Mouse (Mus musculus) liver, adult 2 months (tissue): ENCODE data around the gene Med27. TPM values are rescaled to one million over a fixed set of nuclear protein-coding genes. Genes with fewer than 3 reads are reported as not detected.
A peak's percentile ranks its signal among the peaks of the same experiment; 100 is the strongest.

ENCODE experiments used
- DNase-seq: peaks from one replicate; pipeline ENCODE4 v3.0.0-alpha.2; 2011; ENCODE audit warnings: low read depth, low spot score; ENCODE audit errors: extremely low read depth
- H3K27ac ChIP-seq: fragments of 200-500 bp; replicated peaks from 2 replicates; pipeline ENCODE4 v1.5.1; 2012; ENCODE audit warnings: low read depth, mild to moderate bottlenecking, control low read depth, inconsistent platforms, low read length; ENCODE audit not compliant: insufficient read depth
- H3K27me3 ChIP-seq: fragments of 200-500 bp; 2 replicates; pipeline ENCODE4 v1.6.1; 2012; ENCODE audit warnings: mild to moderate bottlenecking, moderate library complexity, low read length, inconsistent platforms; ENCODE audit not compliant: control insufficient read depth, insufficient read depth
- H3K36me3 ChIP-seq: fragments of 200-500 bp; 2 replicates; pipeline ENCODE4 v1.6.1; 2012; ENCODE audit warnings: low read length, inconsistent platforms; ENCODE audit not compliant: control insufficient read depth, insufficient read depth
- H3K4me1 ChIP-seq: fragments of 200-500 bp; 2 replicates; pipeline ENCODE4 v1.6.1; 2011; ENCODE audit warnings: low read length; ENCODE audit not compliant: control insufficient read depth, insufficient read depth
- H3K4me3 ChIP-seq: fragments of 200-500 bp; 2 replicates; pipeline ENCODE4 v1.5.1; 2011; ENCODE audit warnings: low read depth, mild to moderate bottlenecking, control low read depth, low read length, moderate library complexity; ENCODE audit not compliant: insufficient read depth
- H3K79me2 ChIP-seq: fragments of 200-500 bp; 2 replicates; pipeline ENCODE4 v1.6.1; 2012; ENCODE audit warnings: inconsistent platforms, mild to moderate bottlenecking, low read length, moderate library complexity; ENCODE audit not compliant: control insufficient read depth, insufficient read depth
- H3K9ac ChIP-seq: fragments of 200-500 bp; 2 replicates; pipeline ENCODE4 v1.6.1; 2012; ENCODE audit warnings: low read depth, mild to moderate bottlenecking, control low read depth, inconsistent platforms, low read length
- CTCF ChIP-seq: fragments of 200-500 bp; IDR thresholded peaks from 2 replicates; pipeline ENCODE4 v1.5.1; 2011; ENCODE audit warnings: low read depth, low read length, control low read depth
- POLR2A ChIP-seq: fragments of 200-500 bp; IDR thresholded peaks from 2 replicates; pipeline ENCODE4 v1.6.1; 2011; ENCODE audit warnings: low read length, control low read depth; ENCODE audit not compliant: insufficient read depth; ENCODE audit errors: extremely low read depth
- WGBS: fragments of 180-500 bp; shearing (Covaris S2); methylation state at CpG from one replicate; pipeline ENCODE4 v1.1.7; 2018; 5-methylcytosine and 5-hydroxymethylcytosine counted together
- polyA plus RNA-seq: library from polyadenylated mRNA; depleted of rRNA; stranded (reverse); fragments of >200 nt; gene quantifications from 2 replicates; pipeline ENCODE4 v1.2.3, GENCODE M21; 2012
- total RNA-seq: library from RNA; depleted of rRNA; stranded (reverse); fragments of >200 nt; gene quantifications from 2 replicates; pipeline ENCODE4 v1.2.3, GENCODE M21; 2014

Med27 gene
- total and polyA plus RNA-seq, 2 experiments, result 5.7 to 13.2 TPM

DNA sequence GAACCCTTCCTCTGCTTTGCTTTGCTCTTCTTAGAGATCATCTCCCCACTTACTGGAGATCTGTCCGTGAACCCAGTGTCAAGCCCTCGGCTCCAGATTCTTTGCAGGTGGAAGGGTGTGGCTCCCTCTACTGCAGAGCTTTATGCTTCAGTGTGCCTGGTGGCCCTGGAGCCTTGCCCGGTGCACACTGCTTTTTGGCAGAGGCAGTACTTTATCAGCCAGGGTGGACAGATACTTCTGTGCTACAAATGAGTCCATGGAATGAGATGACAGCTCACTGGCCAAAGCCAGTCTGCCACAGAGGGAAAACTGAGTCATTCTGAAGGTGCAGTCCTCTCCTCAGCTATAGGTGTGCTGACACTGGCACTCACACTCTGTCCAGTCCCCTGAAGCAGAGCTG lies 80.1 kb downstream of the Med27 start:
- no peak overlapping the region for H3K4me3 ChIP-seq
- TF ChIP-seq POLR2A (no peak), CTCF (no peak)
- H3K27me3 ChIP-seq, result no peaks in the 10 kb centered on the region
- no peaks in the 10 kb centered on the region for H3K36me3 ChIP-seq
- H3K27ac ChIP-seq, result no peak overlapping the region
- 19% methylated on average over 3 of the region's 3 CpGs for WGBS
- DNase-seq, result peak; percentile 63
- H3K79me2 ChIP-seq, result peaks cover 9% of the 10 kb centered on the region; the same call in 1 of the 2 replicates
- H3K9ac ChIP-seq, result no peak overlapping the region
- peaks cover 11% of the 10 kb centered on the region for H3K4me1 ChIP-seq

DNA sequence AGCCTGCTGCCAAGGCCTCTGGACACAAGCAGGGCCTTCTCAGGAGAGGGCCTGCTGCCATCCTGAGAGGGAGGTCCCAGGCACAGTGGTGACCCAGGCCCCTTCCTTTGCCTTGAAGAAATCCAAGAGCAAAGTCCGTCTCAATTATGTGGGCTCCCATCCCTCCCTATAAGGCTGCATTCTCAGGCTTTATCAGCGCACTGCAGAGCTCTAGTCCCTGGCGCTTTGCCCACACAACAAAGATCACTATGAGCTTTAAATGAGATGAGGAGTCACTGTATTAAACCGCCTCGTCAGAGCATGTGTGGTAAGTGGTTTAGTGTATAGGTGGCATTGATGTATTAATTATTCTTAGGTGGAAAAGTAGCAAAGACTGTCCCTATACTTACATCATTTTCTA lies 85.9 kb downstream of the Med27 start:
- no peak overlapping the region for H3K27ac ChIP-seq
- H3K4me3 ChIP-seq, result no peak overlapping the region
- H3K36me3 ChIP-seq, result no peaks in the 10 kb centered on the region
- H3K9ac ChIP-seq, result no peak overlapping the region
- no peak for DNase-seq
- 79% methylated on average over 5 of the region's 5 CpGs for WGBS
- TF ChIP-seq POLR2A (no peak), CTCF (no peak)
- peaks cover 4% of the 10 kb centered on the region; the same call in 1 of the 2 replicates for H3K4me1 ChIP-seq
- H3K79me2 ChIP-seq, result peaks cover 4% of the 10 kb centered on the region; the same call in 1 of the 2 replicates
- H3K27me3 ChIP-seq, result no peaks in the 10 kb centered on the region

DNA sequence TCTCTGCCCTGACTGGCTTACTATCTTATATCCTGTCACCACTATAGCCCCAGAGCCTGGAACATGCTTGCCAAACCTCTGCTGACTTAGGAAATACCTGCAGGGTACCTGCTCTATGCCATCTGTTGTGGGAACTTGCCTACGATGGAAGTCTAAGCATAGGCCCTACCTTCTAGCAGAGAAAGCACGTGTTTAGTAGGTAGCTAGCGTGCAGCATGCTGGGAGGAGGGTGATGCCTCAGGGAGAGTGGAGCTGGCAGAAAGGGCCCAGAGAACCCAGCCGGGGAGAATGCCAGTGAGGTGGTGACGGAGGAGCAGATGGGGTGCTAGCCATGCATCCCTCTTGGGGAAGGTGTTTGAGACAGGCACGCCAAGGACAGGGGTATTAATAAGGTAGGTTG lies 89.8 kb downstream of the Med27 start:
- Histone ChIP-seq H3K4me3 (no peak overlapping the region), H3K36me3 (no peaks in the 10 kb centered on the region), H3K4me1 (peaks cover 18% of the 10 kb centered on the region), H3K79me2 (0 out of 2 replicates have a peak, but pooled peaks cover 3% of the 10 kb centered on the region), H3K27ac (no peak overlapping the region), H3K27me3 (no peaks in the 10 kb centered on the region), H3K9ac (no peak overlapping the region)
- WGBS, result 96% methylated on average over 6 of the region's 6 CpGs
- TF ChIP-seq POLR2A, result no peak
- no peak for TF ChIP-seq CTCF
- no peak for DNase-seq

DNA sequence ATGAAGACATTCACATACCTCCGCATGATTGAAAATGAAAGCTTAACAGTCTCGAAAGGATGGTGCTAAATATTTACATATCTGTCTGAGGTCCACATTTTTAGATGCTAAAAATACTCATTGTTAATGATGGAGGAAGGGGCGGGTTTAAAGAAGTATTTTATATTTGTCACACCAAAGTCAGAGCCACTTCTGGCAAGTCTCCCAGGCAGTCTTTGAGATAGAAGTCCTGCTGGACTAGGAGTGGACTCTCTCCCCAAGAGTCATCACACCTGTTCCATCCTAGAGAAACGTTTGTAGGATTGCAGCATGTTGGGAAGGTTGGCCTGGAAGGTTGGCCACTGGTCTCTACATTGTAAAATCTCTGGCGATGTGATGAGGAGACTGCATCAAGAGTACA lies 90.5 kb downstream of the Med27 start:
- Histone ChIP-seq H3K36me3 (no peaks in the 10 kb centered on the region), H3K4me1 (peaks cover 18% of the 10 kb centered on the region), H3K4me3 (no peak overlapping the region), H3K27me3 (no peaks in the 10 kb centered on the region), H3K9ac (no peak overlapping the region), H3K27ac (no peak overlapping the region), H3K79me2 (no peaks in the 10 kb centered on the region)
- no peak for TF ChIP-seq POLR2A
- no peak for TF ChIP-seq CTCF
- DNase-seq, result peak; percentile 16
- WGBS, result 76% methylated on average over 5 of the region's 5 CpGs

DNA sequence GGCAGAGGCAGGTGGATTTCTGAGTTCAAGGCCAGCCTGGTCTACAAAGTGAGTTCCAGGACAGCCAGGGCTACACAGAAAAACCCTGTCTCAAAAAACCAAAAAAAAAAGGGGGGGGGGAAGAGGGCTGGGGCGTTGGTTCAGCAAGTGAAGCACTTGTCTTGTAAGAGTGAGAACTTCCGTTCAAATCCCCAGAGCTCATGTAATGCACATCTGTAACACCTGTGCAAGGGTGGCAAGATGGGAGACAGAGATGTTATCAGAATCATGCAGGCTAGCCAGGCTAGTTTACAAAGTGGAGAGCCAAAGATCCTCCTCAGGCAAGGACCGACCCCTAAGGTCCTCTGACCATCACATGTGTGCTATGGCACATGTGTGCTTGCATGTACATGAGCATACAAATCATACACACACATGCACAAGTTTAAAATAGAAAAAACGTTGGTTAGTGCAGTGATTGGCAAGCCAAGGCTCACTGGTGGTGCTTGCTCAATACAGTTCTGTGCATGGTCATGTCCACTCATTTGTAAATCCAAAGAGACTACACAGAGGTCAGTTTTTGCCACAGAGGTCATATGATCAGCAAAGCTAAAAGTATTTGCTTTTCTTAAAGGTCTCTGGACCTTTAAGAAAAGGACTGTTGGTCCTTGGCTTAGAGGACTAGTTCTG lies 91.4 kb downstream of the Med27 start:
- Histone ChIP-seq H3K9ac (no peak overlapping the region), H3K4me1 (peaks cover 18% of the 10 kb centered on the region), H3K36me3 (no peaks in the 10 kb centered on the region), H3K27ac (peak overlapping the region; percentile 60), H3K27me3 (no peaks in the 10 kb centered on the region), H3K4me3 (no peak overlapping the region), H3K79me2 (no peaks in the 10 kb centered on the region)
- DNase-seq, result peak; percentile 92
- no peak for TF ChIP-seq CTCF
- TF ChIP-seq POLR2A, result no peak
- 65% methylated on average over 4 of the region's 4 CpGs for WGBS

DNA sequence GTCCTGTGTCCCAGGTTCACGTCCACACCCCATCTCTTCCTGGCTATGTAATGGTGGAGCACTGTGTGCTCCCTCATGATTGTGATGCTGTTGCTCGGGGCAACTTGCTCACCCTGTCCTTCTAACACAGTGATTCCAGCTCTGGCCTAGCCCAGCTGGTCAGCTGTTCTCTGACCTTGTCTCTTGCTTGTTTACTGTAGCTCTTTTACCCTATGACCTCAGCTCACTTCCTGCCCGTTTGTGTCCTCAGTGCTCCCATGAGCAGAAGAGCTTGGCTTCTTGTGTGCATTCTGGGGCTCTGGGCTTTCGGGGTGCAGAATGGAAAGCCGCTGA lies 91.9 kb downstream of the Med27 start:
- DNase-seq, result peak; percentile 96
- H3K36me3 ChIP-seq, result no peaks in the 10 kb centered on the region
- peak overlapping the region; percentile 60 for H3K27ac ChIP-seq
- peaks cover 18% of the 10 kb centered on the region for H3K4me1 ChIP-seq
- TF ChIP-seq CTCF (no peak), POLR2A (no peak)
- no peaks in the 10 kb centered on the region for H3K27me3 ChIP-seq
- H3K79me2 ChIP-seq, result no peaks in the 10 kb centered on the region
- no peak overlapping the region for H3K4me3 ChIP-seq
- 6% methylated on average over 5 of the region's 5 CpGs for WGBS
- H3K9ac ChIP-seq, result no peak overlapping the region
